Mouse (Mus musculus): ENCODE results near the gene Nadk2.

Nadk2 gene

GRCm38 (mm10) chr15:9087895-9088682, 17.0 kb downstream of the Nadk2 start:
- no peak for DNase-seq (ENCODE audit: low spot score in 2 of 2)

- DNase-seq (ENCODE audit: low spot score in 2 of 2): no peak
Measured at GRCm38 (mm10) chr15:9088683-9089072, 17.6 kb downstream of the Nadk2 start.

- DNase-seq (ENCODE audit: low spot score in 2 of 2): no peak
Measured at GRCm38 (mm10) chr15:9089136-9089720, 18.2 kb downstream of the Nadk2 start.

DNA sequence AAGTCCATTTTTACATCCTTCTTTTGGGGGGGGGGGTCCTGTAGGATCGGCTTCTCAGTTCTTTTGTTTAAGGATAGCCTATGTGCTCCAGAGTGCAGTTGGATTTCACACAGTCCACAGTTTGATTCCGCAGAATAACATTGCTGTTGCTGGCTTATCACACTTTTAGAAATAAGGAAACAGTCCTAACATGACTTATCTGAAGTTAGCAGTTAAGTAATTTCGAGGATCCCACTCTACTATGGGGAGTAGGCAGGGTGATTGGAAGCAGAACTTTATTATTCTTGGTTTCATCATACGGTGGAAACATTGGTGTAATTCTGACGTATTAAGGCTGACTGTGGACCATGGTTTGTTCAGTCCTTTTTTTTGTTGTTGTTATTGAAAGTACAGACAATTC, 19.6 kb downstream of the Nadk2 start:
- DNase-seq (ENCODE audit: low spot score in 2 of 2): no peak

DNA sequence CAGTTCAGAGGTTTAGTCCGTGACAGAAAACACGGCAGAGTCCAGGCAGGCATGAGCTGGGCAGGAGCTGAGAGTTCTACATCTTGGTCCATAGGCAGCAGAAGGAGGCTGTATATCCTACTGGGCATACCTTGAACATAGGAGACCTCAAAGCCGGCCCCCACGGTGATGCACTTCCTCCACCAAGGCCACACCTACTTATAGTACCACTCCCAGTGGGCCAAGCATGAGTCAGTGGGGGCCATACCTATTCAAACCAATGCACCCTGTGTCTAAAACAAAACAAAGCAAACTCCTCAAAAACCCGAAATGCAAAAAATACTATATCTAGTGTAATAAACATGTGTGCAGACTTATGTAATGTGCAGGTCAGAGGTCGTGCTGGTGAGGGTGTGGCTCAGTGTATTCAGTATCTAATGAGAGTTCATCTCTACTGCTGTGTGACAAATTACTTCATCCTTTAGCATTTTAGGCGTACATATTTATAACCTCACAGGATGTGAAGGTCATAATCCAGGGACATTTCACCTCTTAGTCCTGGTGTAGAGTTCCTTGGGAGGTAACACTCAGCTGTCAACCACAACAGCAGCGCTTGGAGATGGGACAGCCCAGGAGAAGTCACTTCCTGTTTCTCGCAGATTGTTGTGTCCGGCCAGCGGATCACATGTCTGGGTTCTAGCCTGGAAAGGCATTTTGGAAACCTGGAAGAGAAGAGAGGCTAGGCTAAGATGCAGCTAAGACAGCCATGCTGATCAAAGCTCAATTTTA, 22.7 kb downstream of the Nadk2 start:
- DNase-seq (ENCODE audit: low spot score in 2 of 2): no peak

DNA sequence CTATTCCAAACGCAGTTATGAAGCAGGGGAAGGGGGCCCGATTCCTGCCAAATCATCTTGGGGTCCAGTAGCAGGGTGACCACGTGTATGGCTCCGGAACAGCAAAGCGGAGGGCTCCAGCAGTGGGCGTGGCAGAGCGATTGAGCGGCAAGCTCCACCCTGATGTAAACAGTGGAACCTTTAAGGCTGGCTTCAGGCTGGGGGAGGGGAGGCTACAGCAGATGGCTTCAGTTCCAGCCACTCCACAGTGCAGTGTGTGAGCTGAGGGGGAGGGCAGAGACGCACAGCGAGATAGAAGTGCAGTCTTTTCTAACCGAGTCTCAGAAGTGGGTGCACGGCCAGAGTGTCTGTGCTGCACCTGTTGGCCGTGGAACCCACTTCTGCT, 23.3 kb downstream of the Nadk2 start:
- DNase-seq (ENCODE audit: low spot score in 2 of 2): no peak

- no peak for DNase-seq (ENCODE audit: low spot score in 2 of 2)
Measured at GRCm38 (mm10) chr15:9096865-9097264, 25.8 kb downstream of the Nadk2 start.

DNA sequence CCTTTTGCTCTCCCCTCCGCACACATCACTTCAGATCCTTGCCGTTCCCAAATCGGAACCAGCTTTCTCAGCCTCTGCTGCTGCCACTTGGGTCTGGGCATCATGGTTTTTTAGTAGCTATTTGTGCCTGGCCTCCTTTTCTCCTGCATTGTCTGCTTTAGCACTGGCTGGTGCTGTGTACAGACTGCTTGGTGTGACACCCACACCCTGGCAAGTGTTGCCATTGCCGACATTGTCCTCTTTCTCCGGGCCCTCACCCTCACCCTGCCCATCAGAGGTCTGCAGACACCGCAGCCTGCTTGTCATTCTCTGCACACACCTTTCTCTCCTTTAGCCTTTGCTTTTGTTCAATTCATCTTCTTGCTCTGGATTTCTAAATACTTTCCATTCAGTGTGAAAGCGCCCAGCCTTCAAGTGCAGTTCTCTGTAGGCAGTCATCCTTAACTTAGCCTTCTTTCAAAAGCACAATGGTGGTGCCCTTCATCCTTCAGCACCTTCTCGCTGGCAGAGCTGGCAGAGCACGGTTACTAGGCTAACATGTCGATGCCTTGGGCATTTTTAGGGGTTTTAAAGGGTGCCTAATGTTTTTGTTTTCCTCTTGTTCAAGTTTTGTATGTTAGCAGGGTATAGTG, 29.5 kb downstream of the Nadk2 start:
- no peak for DNase-seq (ENCODE audit: low spot score in 2 of 2)

GRCm38 (mm10) chr15:9106303-9107074, 35.4 kb downstream of the Nadk2 start:
- no peak for DNase-seq (ENCODE audit: low spot score in 2 of 2)

DNA sequence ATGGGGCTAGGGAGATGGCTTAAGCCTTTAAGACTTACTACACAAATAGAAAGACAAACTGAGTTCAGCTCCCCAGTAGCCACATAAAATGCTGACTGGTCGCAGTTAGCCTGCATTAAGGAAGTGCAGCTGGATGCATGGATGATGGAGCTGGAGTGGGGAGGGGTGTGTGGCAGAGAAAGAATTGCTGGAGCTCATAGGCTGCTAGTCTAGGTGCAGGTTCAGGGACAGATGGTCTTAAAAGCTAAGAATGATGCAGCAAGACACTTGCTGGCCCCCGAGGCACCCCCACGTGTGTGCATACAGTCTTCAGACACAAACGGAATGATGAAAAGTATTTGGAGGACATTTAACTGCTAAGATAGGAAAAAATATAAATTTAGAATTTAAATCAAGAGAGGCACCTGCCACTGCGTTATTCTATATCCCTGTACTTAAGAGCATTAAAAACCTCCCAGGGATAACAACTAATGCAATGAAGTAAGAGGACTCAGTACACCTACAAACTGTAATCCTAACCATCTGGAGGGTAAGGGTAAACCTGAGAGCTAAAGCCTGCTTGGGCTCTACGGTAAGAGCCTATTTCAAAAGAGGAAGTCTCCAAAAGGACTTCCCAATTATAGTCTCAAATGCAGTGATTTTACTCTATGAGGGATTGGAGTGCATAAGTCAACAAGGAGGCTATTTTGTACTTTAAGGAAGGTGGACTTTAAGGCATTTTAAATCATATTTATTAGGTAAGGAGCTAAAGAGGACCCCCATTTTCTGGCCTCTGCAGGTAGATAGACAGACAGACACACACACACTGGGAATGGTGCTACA, 39.7 kb downstream of the Nadk2 start:
- DNase-seq (ENCODE audit: low spot score in 2 of 2): no peak

DNA sequence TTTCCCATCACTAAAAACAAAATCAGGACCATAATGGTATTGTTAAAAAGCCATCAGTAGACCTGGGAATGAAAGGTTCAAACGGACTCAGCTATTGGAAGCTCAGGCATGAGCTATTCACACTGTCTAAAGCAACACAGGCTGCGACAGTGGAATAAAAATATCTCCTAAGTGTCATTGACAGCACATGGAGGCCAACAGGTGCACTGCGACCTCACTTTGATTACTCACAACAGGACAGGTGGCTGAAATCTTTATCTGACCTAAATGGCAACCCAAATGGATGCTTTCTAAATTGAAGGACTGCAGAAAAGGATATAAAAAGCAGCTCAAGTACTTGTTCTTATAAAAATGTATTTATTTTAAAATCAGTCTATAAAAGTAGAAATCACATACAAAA, 40.6 kb downstream of the Nadk2 start:
- DNase-seq (ENCODE audit: low spot score in 2 of 2): no peak

GRCm38 (mm10) chr15:9113556-9113955, 42.5 kb downstream of the Nadk2 start:
- no peak for DNase-seq (ENCODE audit: low spot score in 2 of 2)

GRCm38 (mm10) chr15:9114131-9114530, 43.1 kb downstream of the Nadk2 start:
- DNase-seq (ENCODE audit: low spot score in 2 of 2): no peak

DNA sequence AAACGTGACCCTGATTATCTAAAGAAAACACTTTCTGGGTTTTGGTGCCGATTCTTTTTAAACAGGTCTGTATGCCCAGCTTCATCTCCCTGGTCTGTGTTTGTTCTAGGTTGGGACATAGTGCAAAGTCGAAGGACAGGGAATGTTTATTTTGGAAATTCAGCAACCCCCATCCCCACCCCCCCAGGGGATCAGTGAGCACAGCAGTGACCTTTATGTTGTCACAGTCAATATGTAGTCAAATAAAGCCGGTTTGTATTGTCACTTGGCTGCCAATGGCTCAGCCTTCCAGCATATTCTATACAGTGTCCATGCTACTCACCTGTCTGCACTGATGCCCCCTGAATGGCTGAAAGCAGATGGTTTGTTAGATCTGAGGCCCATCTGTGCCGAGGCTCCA, 43.5 kb downstream of the Nadk2 start:
- DNase-seq (ENCODE audit: low spot score in 2 of 2): no peak

DNA sequence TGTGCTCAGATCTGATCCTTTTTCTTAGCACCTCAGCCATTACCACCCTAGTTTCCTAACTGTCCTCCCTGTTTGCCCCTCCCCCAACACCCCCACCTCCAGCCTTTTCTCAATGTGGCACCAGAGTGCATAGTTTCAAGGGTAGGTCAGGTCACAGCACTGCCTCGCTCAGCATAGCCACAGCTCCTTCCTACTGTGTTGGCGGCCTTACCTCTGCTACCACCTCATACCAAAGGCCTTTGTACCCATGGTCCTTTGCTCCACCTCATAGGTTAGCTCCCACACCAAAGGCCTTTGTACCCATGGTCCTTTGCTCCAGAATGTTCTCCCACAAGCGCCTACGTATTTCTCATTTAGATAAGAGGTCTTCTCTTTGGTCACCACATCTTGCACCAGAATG, 47.8 kb downstream of the Nadk2 start:
- no peak for DNase-seq (ENCODE audit: low spot score in 2 of 2)

GRCm38 (mm10) chr15:9120081-9120480, 49.0 kb downstream of the Nadk2 start:
- DNase-seq (ENCODE audit: low spot score in 2 of 2): peak in 1 of 2 experiments; percentile 26

GRCm38 (mm10) chr15:9122989-9123388, 51.9 kb downstream of the Nadk2 start:
- no peak for DNase-seq (ENCODE audit: low spot score in 2 of 2)

- no peak for DNase-seq (ENCODE audit: low spot score in 2 of 2)
Measured at GRCm38 (mm10) chr15:9124856-9125255, 53.8 kb downstream of the Nadk2 start.

GRCm38 (mm10) chr15:9127051-9127791, 56.2 kb downstream of the Nadk2 start:
- no peak for DNase-seq (ENCODE audit: low spot score in 2 of 2)
